Mouse (Mus musculus) hindbrain, embryonic 10.5 days (tissue): Measurements from ENCODE around the gene Pip4p1. TPM values are rescaled to one million over a fixed set of nuclear protein-coding genes. Genes with fewer than 3 reads are reported as not detected.

Experiments
- DNase-seq: peaks from one replicate; pipeline ENCODE4 v3.0.0-alpha.2; 2017; ENCODE audit warnings: low spot score
- H3K27ac ChIP-seq: fragments of 300-500 bp; sonication (generic); 2 replicates; pipeline ENCODE4 v1.5.1; 2016; ENCODE audit warnings: mild to moderate bottlenecking, moderate library complexity
- H3K27me3 ChIP-seq: fragments of 300-500 bp; sonication (generic); 2 replicates; pipeline ENCODE4 v1.6.1; 2016; ENCODE audit warnings: mild to moderate bottlenecking; ENCODE audit not compliant: poor library complexity, insufficient read depth, severe bottlenecking
- H3K36me3 ChIP-seq: fragments of 300-500 bp; sonication (generic); 2 replicates; pipeline ENCODE4 v1.6.1; 2016; ENCODE audit warnings: mild to moderate bottlenecking, moderate library complexity
- H3K4me1 ChIP-seq: fragments of 300-500 bp; sonication (generic); replicated peaks from 2 replicates; pipeline ENCODE4 v1.6.1; 2016; ENCODE audit warnings: mild to moderate bottlenecking
- H3K4me3 ChIP-seq: fragments of 300-500 bp; sonication (generic); 2 replicates; pipeline ENCODE4 v1.5.1; 2016; ENCODE audit warnings: mild to moderate bottlenecking, moderate library complexity
- H3K9me3 ChIP-seq: fragments of 300-500 bp; sonication (generic); 2 replicates; pipeline ENCODE4 v1.6.1; 2016; ENCODE audit warnings: mild to moderate bottlenecking, moderate library complexity
- WGBS: fragments of 180-500 bp; shearing (Covaris S2); methylation state at CpG from one replicate; pipeline ENCODE4 v1.1.7; 2016; 5-methylcytosine and 5-hydroxymethylcytosine counted together
- polyA plus RNA-seq: library from polyadenylated mRNA; unstranded; fragments of >200 nt; fragmentation: Nextera tagmentation; extraction: Ambion mirVana; gene quantifications from 2 replicates; pipeline ENCODE4 v1.2.1, GENCODE M21; 2016

Pip4p1 gene
- polyA plus RNA-seq, 1 experiment from 2014 or later = 63.9 TPM

DNA sequence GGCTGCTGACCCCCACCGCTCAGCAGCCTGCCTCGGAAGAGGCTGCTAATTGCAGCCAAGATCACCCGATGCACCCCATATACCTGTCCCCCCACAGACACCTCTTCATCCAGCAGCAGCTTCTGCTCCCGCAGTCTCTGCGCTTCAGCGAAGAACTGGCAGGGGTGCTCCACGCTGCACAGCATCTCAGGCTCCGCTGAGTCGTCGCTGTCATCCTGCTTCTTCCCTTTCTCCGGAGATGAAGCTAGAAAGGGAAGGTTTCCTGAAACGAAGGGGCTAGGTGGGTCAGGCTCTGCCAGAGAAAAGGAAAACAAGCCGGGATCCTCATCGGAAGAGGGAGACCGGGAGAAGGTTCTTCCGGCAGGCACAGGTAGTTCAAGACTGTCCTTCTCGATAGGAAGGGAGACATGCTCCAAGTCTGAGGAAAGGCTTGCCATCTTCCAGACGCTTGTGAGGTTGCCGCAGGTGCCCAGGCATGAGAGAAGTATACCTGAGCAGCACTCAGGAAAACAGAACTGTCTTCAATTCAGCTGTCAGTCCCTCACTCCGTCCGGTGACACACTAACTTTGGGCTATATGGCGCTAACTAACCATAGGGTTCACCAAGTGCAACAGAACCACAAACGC is 33.8 kb downstream of the Pip4p1 start:
- Histone ChIP-seq H3K9me3 (no peaks in the 10 kb centered on the region), H3K4me3 (peak overlapping the region; percentile 58), H3K36me3 (no peaks in the 10 kb centered on the region), H3K27me3 (peaks cover 30% of the 10 kb centered on the region), H3K4me1 (peaks cover 16% of the 10 kb centered on the region), H3K27ac (0 out of 2 replicates have a peak overlapping the region, but pooled peaks have one; percentile 75)
- 17% methylated on average over 23 of the region's 23 CpGs for WGBS
- peak; percentile 28 for DNase-seq

DNA sequence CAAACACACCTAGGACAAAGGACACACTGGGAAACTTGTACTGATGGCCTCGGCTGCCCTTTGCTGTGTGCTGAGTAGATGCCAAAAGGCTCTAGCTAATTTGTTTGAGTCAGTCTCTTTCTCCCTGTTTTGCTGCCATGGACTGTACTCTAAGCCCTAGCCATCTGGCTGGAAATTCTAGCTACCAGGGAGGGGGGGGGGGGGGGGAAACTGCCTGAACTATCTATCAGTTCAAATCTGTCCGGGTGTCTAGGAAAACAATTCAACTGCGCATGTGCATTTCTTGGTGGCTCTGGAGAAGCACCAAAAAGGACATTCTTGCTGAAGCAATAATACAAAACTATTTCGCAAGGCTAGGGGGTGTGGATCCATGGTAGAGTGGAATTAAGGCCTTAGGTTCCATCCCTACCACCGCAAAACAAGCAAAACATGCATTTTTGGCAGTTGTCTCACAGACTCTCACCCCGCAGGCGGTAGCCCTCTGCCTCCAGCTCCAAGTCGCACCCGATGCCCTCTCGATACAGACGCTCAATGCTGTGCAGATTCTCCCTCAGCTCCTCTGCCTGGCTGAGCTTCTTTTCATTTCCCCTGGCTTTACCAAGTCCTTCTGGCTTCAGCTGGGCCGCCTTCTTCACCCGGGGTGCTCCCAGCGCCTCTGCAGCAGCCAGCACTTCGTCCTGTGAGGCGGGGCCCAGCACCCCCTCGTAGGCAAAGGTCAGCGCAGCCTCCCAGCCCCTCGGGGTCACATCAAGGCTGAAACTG is 34.5 kb downstream of the Pip4p1 start:
- Histone ChIP-seq H3K27ac (peak overlapping the region; percentile 75; the same call in 1 of the 2 replicates), H3K4me3 (peak overlapping the region; percentile 58), H3K36me3 (no peaks in the 10 kb centered on the region), H3K4me1 (peaks cover 16% of the 10 kb centered on the region), H3K27me3 (peaks cover 30% of the 10 kb centered on the region), H3K9me3 (0 out of 2 replicates have a peak, but pooled peaks cover 3% of the 10 kb centered on the region)
- peak; percentile 42 for DNase-seq
- 19% methylated on average over 19 of the region's 19 CpGs for WGBS

DNA sequence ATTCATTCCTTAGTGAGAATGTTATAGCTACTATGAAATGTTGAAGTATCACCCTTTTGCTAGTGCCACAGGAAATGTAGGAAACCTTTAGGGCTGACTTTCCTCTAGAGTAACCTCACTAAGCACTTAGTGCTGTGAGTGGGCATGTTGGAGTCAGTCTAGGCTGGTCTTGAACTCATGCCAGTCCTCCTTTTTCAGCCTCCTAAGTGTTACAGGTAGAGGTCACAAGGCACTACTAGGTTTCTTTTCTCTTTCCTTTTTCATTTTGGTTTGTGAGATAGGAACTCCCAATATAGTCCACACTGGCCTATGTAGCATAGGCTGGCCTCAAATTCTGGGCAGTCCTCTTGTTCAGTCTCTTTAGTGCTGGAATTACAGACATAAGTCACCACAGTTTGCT is 35.2 kb downstream of the Pip4p1 start:
- no peaks in the 10 kb centered on the region for H3K36me3 ChIP-seq
- 0 out of 2 replicates have a peak, but pooled peaks cover 3% of the 10 kb centered on the region for H3K9me3 ChIP-seq
- no peak for DNase-seq
- H3K4me1 ChIP-seq = peaks cover 16% of the 10 kb centered on the region
- peaks cover 30% of the 10 kb centered on the region for H3K27me3 ChIP-seq
- H3K27ac ChIP-seq = no peak overlapping the region
- H3K4me3 ChIP-seq = no peak overlapping the region

DNA sequence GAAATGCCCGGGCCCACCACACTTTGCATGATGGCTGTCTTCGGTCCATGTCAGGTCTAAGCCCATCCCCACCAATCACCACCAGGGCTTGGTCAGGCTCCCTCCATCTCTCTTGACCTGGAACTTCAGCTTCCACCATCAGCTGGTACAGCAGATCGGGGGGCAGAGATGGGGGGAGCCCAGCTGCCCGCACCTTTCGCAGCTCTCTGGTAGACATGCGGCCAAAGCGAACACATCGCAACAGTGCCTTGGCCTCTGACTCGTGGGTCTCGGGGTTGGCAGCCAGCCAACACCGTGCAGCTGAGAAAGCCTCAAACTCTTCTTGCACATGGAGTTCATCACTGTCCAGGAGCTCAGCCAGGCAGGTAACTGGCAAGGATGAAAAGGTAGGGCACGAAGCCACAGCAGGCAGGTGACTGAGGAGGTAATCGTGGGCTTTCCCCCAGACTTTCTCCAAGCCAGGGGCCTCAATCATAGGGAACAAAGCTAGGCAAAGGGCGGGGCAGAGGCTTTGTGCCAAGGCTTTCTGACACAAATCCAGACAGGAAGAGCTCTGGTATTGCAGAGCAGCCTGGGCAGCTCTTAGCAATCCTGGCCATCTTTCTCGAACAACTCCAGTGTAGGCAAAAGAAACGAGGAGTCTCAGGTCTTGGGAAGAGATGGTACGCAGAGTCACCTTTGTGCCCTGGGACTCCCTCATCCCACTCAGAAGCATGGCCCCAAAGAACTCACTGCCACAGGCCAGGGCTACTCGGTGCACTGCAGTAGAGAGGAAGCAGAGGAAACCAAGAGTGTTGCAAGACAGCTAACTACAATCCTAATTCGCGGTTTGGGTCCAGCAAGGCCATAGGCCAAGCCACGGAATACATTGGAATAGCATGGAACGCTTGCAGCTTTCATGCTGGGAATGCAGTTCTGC is 37.9 kb downstream of the Pip4p1 start:
- WGBS = 89% methylated on average over 22 of the region's 22 CpGs
- Histone ChIP-seq H3K9me3 (0 out of 2 replicates have a peak, but pooled peaks cover 3% of the 10 kb centered on the region), H3K27me3 (peaks cover 28% of the 10 kb centered on the region)

DNA sequence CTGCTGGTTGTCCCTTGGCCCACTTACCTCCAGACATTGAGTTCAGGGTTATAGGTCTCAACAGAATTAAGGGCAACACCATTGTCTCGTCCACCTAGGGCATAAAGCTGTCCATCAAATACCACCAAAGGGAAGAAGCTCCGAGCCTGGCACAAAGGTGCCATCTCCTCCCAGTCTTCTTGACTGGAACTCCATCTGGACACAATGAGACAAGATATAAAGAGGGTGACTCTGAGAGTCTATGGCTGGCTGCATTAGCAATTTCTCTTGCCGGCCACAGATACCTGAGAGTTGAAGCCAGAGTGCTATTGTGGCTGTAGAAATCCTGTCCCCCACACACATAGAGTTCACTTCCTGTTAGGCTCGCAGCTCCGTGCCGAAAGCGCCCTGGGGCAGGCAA is 38.6 kb downstream of the Pip4p1 start:
- 86% methylated on average over 7 of the region's 7 CpGs for WGBS
- Histone ChIP-seq H3K27ac (no peak overlapping the region), H3K4me3 (no peak overlapping the region), H3K36me3 (no peaks in the 10 kb centered on the region), H3K4me1 (peaks cover 14% of the 10 kb centered on the region), H3K27me3 (peaks cover 21% of the 10 kb centered on the region), H3K9me3 (0 out of 2 replicates have a peak, but pooled peaks cover 3% of the 10 kb centered on the region)
- DNase-seq = no peak

More for the DNA sequence above, 37.9 kb downstream of the Pip4p1 start:
- no peak overlapping the region for H3K27ac ChIP-seq
- no peaks in the 10 kb centered on the region for H3K36me3 ChIP-seq
- DNase-seq = no peak
- H3K4me1 ChIP-seq = peaks cover 16% of the 10 kb centered on the region
- no peak overlapping the region for H3K4me3 ChIP-seq

DNA sequence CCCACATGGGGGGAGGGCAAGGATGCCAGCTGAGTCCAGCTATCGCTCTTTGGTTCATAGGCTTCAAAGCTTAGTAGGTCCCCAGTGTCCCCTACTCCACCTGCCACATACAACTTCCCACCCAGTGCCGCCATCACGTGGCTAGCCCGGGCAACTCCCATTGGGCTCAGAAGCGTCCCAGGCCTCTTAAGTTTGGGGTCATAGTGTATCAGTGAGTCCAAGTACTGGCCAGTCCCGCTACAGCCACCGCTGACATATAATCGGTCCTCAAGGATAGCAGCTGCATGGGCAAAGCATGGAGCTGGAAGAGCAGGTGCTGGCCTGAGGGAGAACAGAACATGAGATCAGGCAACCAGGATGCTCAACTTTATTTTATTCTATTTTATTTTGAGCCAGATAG is 39.0 kb downstream of the Pip4p1 start:
- 0 out of 2 replicates have a peak, but pooled peaks cover 3% of the 10 kb centered on the region for H3K9me3 ChIP-seq

DNA sequence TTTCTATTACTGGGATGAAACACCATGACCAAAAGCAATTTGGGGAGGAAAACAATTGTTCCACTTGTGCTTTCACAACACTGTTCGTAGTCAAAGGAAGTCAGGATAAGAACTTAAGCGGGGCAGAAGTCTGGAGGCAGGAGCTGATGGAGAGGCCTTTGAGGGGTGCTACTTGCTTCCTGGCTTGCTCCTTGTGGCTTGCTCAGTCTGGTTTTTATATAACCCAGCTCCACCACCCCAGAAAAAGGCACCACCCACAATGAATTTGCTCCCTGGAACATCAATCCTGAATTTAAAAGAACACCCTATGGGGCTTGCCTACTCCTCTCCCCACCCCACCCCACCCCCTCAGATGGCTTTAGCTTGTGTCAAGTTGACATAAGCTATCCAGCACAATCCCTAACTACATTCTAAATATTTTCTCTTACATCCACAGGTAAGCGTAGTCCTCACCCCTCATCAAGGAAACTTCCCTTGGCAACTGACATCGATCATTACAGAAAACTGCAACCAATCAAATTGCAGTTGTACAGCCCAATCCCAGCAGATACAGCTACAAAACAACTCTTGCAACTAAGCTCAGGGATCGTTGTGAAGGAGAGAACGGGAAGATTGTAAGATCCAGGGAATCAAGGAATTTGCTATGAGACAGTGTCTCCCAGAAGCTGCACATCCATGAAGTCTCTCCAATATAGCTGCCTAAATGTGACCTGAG is 54.3 kb downstream of the Pip4p1 start:
- 89% methylated on average over 6 of the region's 6 CpGs for WGBS
- H3K27ac ChIP-seq = no peak overlapping the region
- no peak for DNase-seq

More for the DNA sequence above, 39.0 kb downstream of the Pip4p1 start:
- 91% methylated on average over 8 of the region's 8 CpGs for WGBS
- Histone ChIP-seq H3K27ac (no peak overlapping the region), H3K36me3 (no peaks in the 10 kb centered on the region), H3K27me3 (peaks cover 16% of the 10 kb centered on the region), H3K4me3 (no peak overlapping the region), H3K4me1 (peaks cover 9% of the 10 kb centered on the region)
- no peak for DNase-seq

More for the DNA sequence above, 54.3 kb downstream of the Pip4p1 start:
- Histone ChIP-seq H3K9me3 (no peaks in the 10 kb centered on the region), H3K36me3 (no peaks in the 10 kb centered on the region), H3K27me3 (no peaks in the 10 kb centered on the region), H3K4me1 (no peaks in the 10 kb centered on the region), H3K4me3 (no peak overlapping the region)

Other genes starting within 250 kb of the Pip4p1 start
- not detected in 2 replicates for gene Olfr747, start 237.7 kb downstream of the Pip4p1 start, polyA plus RNA-seq
- gene Olfr748, start 223.5 kb downstream of the Pip4p1 start, polyA plus RNA-seq = not detected in 2 replicates
- not detected in 2 replicates for gene Olfr749, start 185.8 kb downstream of the Pip4p1 start, polyA plus RNA-seq
- 108 and 123 TPM in 2 replicates for gene Ttc5, start 145.3 kb downstream of the Pip4p1 start, polyA plus RNA-seq
- not detected in 2 replicates for gene Ccnb1ip1, start 123.1 kb downstream of the Pip4p1 start, polyA plus RNA-seq
- gene Parp2, start 123.0 kb downstream of the Pip4p1 start, polyA plus RNA-seq = 58.5 and 64.1 TPM in 2 replicates
- 6.0 and 6.2 TPM in 2 replicates for gene Tep1, start 60.3 kb downstream of the Pip4p1 start, polyA plus RNA-seq
- gene Klhl33, start 33.3 kb downstream of the Pip4p1 start, polyA plus RNA-seq = 0.09 and 0.20 TPM in 2 replicates
- 164 and 174 TPM in 2 replicates for gene Osgep, start 6.0 kb downstream of the Pip4p1 start, polyA plus RNA-seq
- 384 and 423 TPM in 2 replicates for gene Apex1, start 5.9 kb downstream of the Pip4p1 start, polyA plus RNA-seq
- 72.3 and 83.2 TPM in 2 replicates for gene Pnp, start 226 bp upstream of the Pip4p1 start, polyA plus RNA-seq
- not detected in 2 replicates for gene Gm49342, start 13.7 kb upstream of the Pip4p1 start, polyA plus RNA-seq
- 0.54 and 0.86 TPM in 2 replicates for gene Pnp2, start 25.1 kb upstream of the Pip4p1 start, polyA plus RNA-seq
- gene Rnase10, start 76.9 kb upstream of the Pip4p1 start, polyA plus RNA-seq = 0.10 TPM in 1 of 2 replicates, not detected in the other
- not detected in 2 replicates for gene Rnase9, start 111.0 kb upstream of the Pip4p1 start, polyA plus RNA-seq
- gene Rnase11, start 119.3 kb upstream of the Pip4p1 start, polyA plus RNA-seq = not detected in 2 replicates
- gene Rnase12, start 126.8 kb upstream of the Pip4p1 start, polyA plus RNA-seq = not detected in 2 replicates
- 0.03 TPM in 1 of 2 replicates, not detected in the other for gene Olfr750, start 143.6 kb upstream of the Pip4p1 start, polyA plus RNA-seq
- gene Rnase4, start 160.2 kb upstream of the Pip4p1 start, polyA plus RNA-seq = 11.5 and 17.5 TPM in 2 replicates
- gene Ang, start 160.3 kb upstream of the Pip4p1 start, polyA plus RNA-seq = 3.3 and 4.5 TPM in 2 replicates
- 0.37 TPM in 1 of 2 replicates, not detected in the other for gene Eddm3b, start 183.6 kb upstream of the Pip4p1 start, polyA plus RNA-seq
- 0.29 TPM in 1 of 2 replicates, not detected in the other for gene Rnase6, start 193.1 kb upstream of the Pip4p1 start, polyA plus RNA-seq
- 0.27 TPM in 1 of 2 replicates, not detected in the other for gene Rnase1, start 215.9 kb upstream of the Pip4p1 start, polyA plus RNA-seq
- gene Rnase2b, start 231.4 kb upstream of the Pip4p1 start, polyA plus RNA-seq = not detected in 2 replicates